Mouse (Mus musculus) hindbrain, embryonic 10.5 days (tissue): ENCODE results near the gene Hgfac. TPM values are rescaled to one million over a fixed set of nuclear protein-coding genes. Genes with fewer than 3 reads are reported as not detected.

Source experiments
- DNase-seq: peaks from one replicate; pipeline ENCODE4 v3.0.0-alpha.2; 2017; ENCODE audit warnings: low spot score
- H3K27ac ChIP-seq: fragments of 300-500 bp; sonication (generic); 2 replicates; pipeline ENCODE4 v1.5.1; 2016; ENCODE audit warnings: mild to moderate bottlenecking, moderate library complexity
- H3K27me3 ChIP-seq: fragments of 300-500 bp; sonication (generic); 2 replicates; pipeline ENCODE4 v1.6.1; 2016; ENCODE audit warnings: mild to moderate bottlenecking; ENCODE audit not compliant: poor library complexity, insufficient read depth, severe bottlenecking
- H3K36me3 ChIP-seq: fragments of 300-500 bp; sonication (generic); 2 replicates; pipeline ENCODE4 v1.6.1; 2016; ENCODE audit warnings: mild to moderate bottlenecking, moderate library complexity
- H3K4me1 ChIP-seq: fragments of 300-500 bp; sonication (generic); replicated peaks from 2 replicates; pipeline ENCODE4 v1.6.1; 2016; ENCODE audit warnings: mild to moderate bottlenecking
- H3K4me3 ChIP-seq: fragments of 300-500 bp; sonication (generic); 2 replicates; pipeline ENCODE4 v1.5.1; 2016; ENCODE audit warnings: mild to moderate bottlenecking, moderate library complexity
- H3K9me3 ChIP-seq: fragments of 300-500 bp; sonication (generic); 2 replicates; pipeline ENCODE4 v1.6.1; 2016; ENCODE audit warnings: mild to moderate bottlenecking, moderate library complexity
- WGBS: fragments of 180-500 bp; shearing (Covaris S2); methylation state at CpG from one replicate; pipeline ENCODE4 v1.1.7; 2016; 5-methylcytosine and 5-hydroxymethylcytosine counted together
- polyA plus RNA-seq: library from polyadenylated mRNA; unstranded; fragments of >200 nt; fragmentation: Nextera tagmentation; extraction: Ambion mirVana; gene quantifications from 2 replicates; pipeline ENCODE4 v1.2.1, GENCODE M21; 2016

Gene Hgfac
- polyA plus RNA-seq, 1 experiment from 2014 or later, result 0.25 TPM

GRCm38 (mm10) chr5:35079101-35079500 is 37.8 kb downstream of the Hgfac start:
- Histone ChIP-seq H3K4me3 (no peak overlapping the region), H3K9me3 (no peaks in the 10 kb centered on the region), H3K36me3 (no peaks in the 10 kb centered on the region), H3K4me1 (peaks cover 38% of the 10 kb centered on the region), H3K27ac (no peak overlapping the region), H3K27me3 (peaks cover 33% of the 10 kb centered on the region)
- WGBS, result 28% methylated on average over 18 of the region's 18 CpGs
- no peak for DNase-seq

- H3K27ac ChIP-seq, result no peak overlapping the region
- no peaks in the 10 kb centered on the region for H3K9me3 ChIP-seq
- no peak overlapping the region for H3K4me3 ChIP-seq
- H3K4me1 ChIP-seq, result peaks cover 20% of the 10 kb centered on the region
- no peak for DNase-seq
- 78% methylated on average over 3 of the region's 3 CpGs for WGBS
- peaks cover 7% of the 10 kb centered on the region for H3K27me3 ChIP-seq
- no peaks in the 10 kb centered on the region for H3K36me3 ChIP-seq
Measured at GRCm38 (mm10) chr5:35084913-35085312, 43.6 kb downstream of the Hgfac start.

GRCm38 (mm10) chr5:35088785-35089613 is 47.7 kb downstream of the Hgfac start:
- H3K36me3 ChIP-seq, result peaks cover 32% of the 10 kb centered on the region
- no peak overlapping the region for H3K27ac ChIP-seq
- H3K4me3 ChIP-seq, result no peak overlapping the region
- no peaks in the 10 kb centered on the region for H3K9me3 ChIP-seq
- no peaks in the 10 kb centered on the region for H3K27me3 ChIP-seq
- H3K4me1 ChIP-seq, result no peaks in the 10 kb centered on the region; the same call in 1 of the 2 replicates
- peak; percentile 77 for DNase-seq
- WGBS, result 67% methylated on average over 9 of the region's 9 CpGs

- no peaks in the 10 kb centered on the region for H3K9me3 ChIP-seq
- no peak overlapping the region for H3K27ac ChIP-seq
- 86% methylated on average over 5 of the region's 5 CpGs for WGBS
Measured at GRCm38 (mm10) chr5:35089614-35089963, 48.3 kb downstream of the Hgfac start.

GRCm38 (mm10) chr5:35091636-35092035 is 50.3 kb downstream of the Hgfac start:
- no peak for DNase-seq
- Histone ChIP-seq H3K27me3 (no peaks in the 10 kb centered on the region), H3K36me3 (peaks cover 57% of the 10 kb centered on the region), H3K9me3 (no peaks in the 10 kb centered on the region), H3K27ac (no peak overlapping the region), H3K4me3 (no peak overlapping the region), H3K4me1 (no peaks in the 10 kb centered on the region)
- 90% methylated on average over 3 of the region's 3 CpGs for WGBS

More at GRCm38 (mm10) chr5:35089614-35089963, 48.3 kb downstream of the Hgfac start:
- Histone ChIP-seq H3K4me3 (no peak overlapping the region), H3K36me3 (peaks cover 36% of the 10 kb centered on the region), H3K4me1 (no peaks in the 10 kb centered on the region; the same call in 1 of the 2 replicates), H3K27me3 (no peaks in the 10 kb centered on the region)
- DNase-seq, result no peak

Other genes starting within 250 kb of the Hgfac start
- 1.4 and 2.6 TPM in 2 replicates for gene Msantd1, start 133.5 kb upstream of the Hgfac start, polyA plus RNA-seq
- gene Rgs12, start 92.1 kb upstream of the Hgfac start, polyA plus RNA-seq, result 62.4 and 74.3 TPM in 2 replicates
- gene Dok7, start 15.3 kb downstream of the Hgfac start, polyA plus RNA-seq, result 0.30 and 0.52 TPM in 2 replicates
- 89.7 and 98.6 TPM in 2 replicates for gene Lrpap1, start 64.3 kb downstream of the Hgfac start, polyA plus RNA-seq
- 0.07 TPM in 1 of 2 replicates, not detected in the other for gene Adra2c, start 236.8 kb downstream of the Hgfac start, polyA plus RNA-seq